Mouse (Mus musculus) liver, adult 2 months (tissue): ENCODE results near the gene Smarcd2. TPM values are rescaled to one million over a fixed set of nuclear protein-coding genes. Genes with fewer than 3 reads are reported as not detected.

Experiments
- DNase-seq: peaks from one replicate; pipeline ENCODE4 v3.0.0-alpha.2; 2011; ENCODE audit warnings: low read depth, low spot score; ENCODE audit errors: extremely low read depth
- H3K27ac ChIP-seq: fragments of 200-500 bp; replicated peaks from 2 replicates; pipeline ENCODE4 v1.5.1; 2012; ENCODE audit warnings: low read depth, mild to moderate bottlenecking, control low read depth, inconsistent platforms, low read length; ENCODE audit not compliant: insufficient read depth
- H3K27me3 ChIP-seq: fragments of 200-500 bp; 2 replicates; pipeline ENCODE4 v1.6.1; 2012; ENCODE audit warnings: mild to moderate bottlenecking, moderate library complexity, low read length, inconsistent platforms; ENCODE audit not compliant: control insufficient read depth, insufficient read depth
- H3K36me3 ChIP-seq: fragments of 200-500 bp; 2 replicates; pipeline ENCODE4 v1.6.1; 2012; ENCODE audit warnings: low read length, inconsistent platforms; ENCODE audit not compliant: control insufficient read depth, insufficient read depth
- H3K4me1 ChIP-seq: fragments of 200-500 bp; 2 replicates; pipeline ENCODE4 v1.6.1; 2011; ENCODE audit warnings: low read length; ENCODE audit not compliant: control insufficient read depth, insufficient read depth
- H3K4me3 ChIP-seq: fragments of 200-500 bp; 2 replicates; pipeline ENCODE4 v1.5.1; 2011; ENCODE audit warnings: low read depth, mild to moderate bottlenecking, control low read depth, low read length, moderate library complexity; ENCODE audit not compliant: insufficient read depth
- H3K79me2 ChIP-seq: fragments of 200-500 bp; 2 replicates; pipeline ENCODE4 v1.6.1; 2012; ENCODE audit warnings: inconsistent platforms, mild to moderate bottlenecking, low read length, moderate library complexity; ENCODE audit not compliant: control insufficient read depth, insufficient read depth
- H3K9ac ChIP-seq: fragments of 200-500 bp; 2 replicates; pipeline ENCODE4 v1.6.1; 2012; ENCODE audit warnings: low read depth, mild to moderate bottlenecking, control low read depth, inconsistent platforms, low read length
- CTCF ChIP-seq: fragments of 200-500 bp; IDR thresholded peaks from 2 replicates; pipeline ENCODE4 v1.5.1; 2011; ENCODE audit warnings: low read depth, low read length, control low read depth
- POLR2A ChIP-seq: fragments of 200-500 bp; IDR thresholded peaks from 2 replicates; pipeline ENCODE4 v1.6.1; 2011; ENCODE audit warnings: low read length, control low read depth; ENCODE audit not compliant: insufficient read depth; ENCODE audit errors: extremely low read depth
- WGBS: fragments of 180-500 bp; shearing (Covaris S2); methylation state at CpG from one replicate; pipeline ENCODE4 v1.1.7; 2018; 5-methylcytosine and 5-hydroxymethylcytosine counted together
- polyA plus RNA-seq: library from polyadenylated mRNA; depleted of rRNA; stranded (reverse); fragments of >200 nt; gene quantifications from 2 replicates; pipeline ENCODE4 v1.2.3, GENCODE M21; 2012
- total RNA-seq: library from RNA; depleted of rRNA; stranded (reverse); fragments of >200 nt; gene quantifications from 2 replicates; pipeline ENCODE4 v1.2.3, GENCODE M21; 2014

The Smarcd2 gene
- total and polyA plus RNA-seq, 2 experiments: 67.3 to 70.3 TPM

- Histone ChIP-seq H3K4me1 (no peaks in the 10 kb centered on the region), H3K27ac (no peak overlapping the region), H3K4me3 (no peak overlapping the region), H3K79me2 (no peaks in the 10 kb centered on the region), H3K9ac (no peak overlapping the region), H3K27me3 (no peaks in the 10 kb centered on the region), H3K36me3 (no peaks in the 10 kb centered on the region)
- no peak for TF ChIP-seq POLR2A
- TF ChIP-seq CTCF: no peak
- DNase-seq: no peak
- WGBS: 83% methylated on average over 11 of the region's 11 CpGs
Measured at GRCm38 (mm10) chr11:106286987-106287386, 14.2 kb upstream of the Smarcd2 start.

- Histone ChIP-seq H3K4me3 (no peak overlapping the region), H3K9ac (no peak overlapping the region), H3K4me1 (no peaks in the 10 kb centered on the region), H3K27ac (no peak overlapping the region), H3K36me3 (no peaks in the 10 kb centered on the region), H3K79me2 (no peaks in the 10 kb centered on the region), H3K27me3 (no peaks in the 10 kb centered on the region)
- WGBS: 85% methylated on average over 7 of the region's 7 CpGs
- TF ChIP-seq CTCF (no peak), POLR2A (no peak)
- DNase-seq: no peak
Measured at GRCm38 (mm10) chr11:106286206-106286605, 13.4 kb upstream of the Smarcd2 start.

GRCm38 (mm10) chr11:106284126-106284525, 11.4 kb upstream of the Smarcd2 start:
- H3K36me3 ChIP-seq: no peaks in the 10 kb centered on the region
- no peak for DNase-seq
- no peak overlapping the region for H3K9ac ChIP-seq
- TF ChIP-seq POLR2A: no peak
- no peak for TF ChIP-seq CTCF
- no peaks in the 10 kb centered on the region for H3K27me3 ChIP-seq
- H3K4me3 ChIP-seq: no peak overlapping the region
- WGBS: 69% methylated on average over 8 of the region's 8 CpGs
- H3K4me1 ChIP-seq: no peaks in the 10 kb centered on the region
- H3K79me2 ChIP-seq: no peaks in the 10 kb centered on the region
- no peak overlapping the region for H3K27ac ChIP-seq

GRCm38 (mm10) chr11:106283371-106283770, 10.6 kb upstream of the Smarcd2 start:
- WGBS: 84% methylated on average over 4 of the region's 4 CpGs
- Histone ChIP-seq H3K27me3 (no peaks in the 10 kb centered on the region), H3K27ac (no peak overlapping the region), H3K4me3 (no peak overlapping the region), H3K36me3 (no peaks in the 10 kb centered on the region), H3K79me2 (no peaks in the 10 kb centered on the region), H3K4me1 (no peaks in the 10 kb centered on the region), H3K9ac (no peak overlapping the region)
- TF ChIP-seq POLR2A: no peak
- no peak for TF ChIP-seq CTCF
- no peak for DNase-seq

GRCm38 (mm10) chr11:106282452-106282851, 9.7 kb upstream of the Smarcd2 start:
- no peak overlapping the region for H3K4me3 ChIP-seq
- no peaks in the 10 kb centered on the region for H3K36me3 ChIP-seq
- no peaks in the 10 kb centered on the region for H3K79me2 ChIP-seq
- H3K27ac ChIP-seq: no peak overlapping the region
- no peak for DNase-seq
- TF ChIP-seq POLR2A: no peak
- TF ChIP-seq CTCF: no peak
- H3K9ac ChIP-seq: no peak overlapping the region
- no peaks in the 10 kb centered on the region for H3K4me1 ChIP-seq
- 79% methylated on average over 6 of the region's 6 CpGs for WGBS
- H3K27me3 ChIP-seq: no peaks in the 10 kb centered on the region

- Histone ChIP-seq H3K9ac (no peak within 1 kb of the TSS), H3K4me3 (no peak within 1 kb of the TSS), H3K27ac (no peak within 1 kb of the TSS), H3K79me2 (no peaks in the 10 kb centered on the region), H3K4me1 (peaks cover 6% of the 10 kb centered on the region; the same call in 1 of the 2 replicates), H3K36me3 (no peaks in the 10 kb centered on the region), H3K27me3 (no peaks in the 10 kb centered on the region)
- 2% methylated on average over 25 of the region's 25 CpGs for WGBS
- TF ChIP-seq CTCF (peak; percentile 96), POLR2A (no peak)
- peak; percentile 88 for DNase-seq
Measured at GRCm38 (mm10) chr11:106276454-106276853, 3.7 kb upstream of the Smarcd2 start, which contains the start of gene Tcam1. Tcam1 (plus strand) TSS chr11:106276672.
